ENCODE assay signal across 13 mouse cellular contexts in the genomic region with DNA sequence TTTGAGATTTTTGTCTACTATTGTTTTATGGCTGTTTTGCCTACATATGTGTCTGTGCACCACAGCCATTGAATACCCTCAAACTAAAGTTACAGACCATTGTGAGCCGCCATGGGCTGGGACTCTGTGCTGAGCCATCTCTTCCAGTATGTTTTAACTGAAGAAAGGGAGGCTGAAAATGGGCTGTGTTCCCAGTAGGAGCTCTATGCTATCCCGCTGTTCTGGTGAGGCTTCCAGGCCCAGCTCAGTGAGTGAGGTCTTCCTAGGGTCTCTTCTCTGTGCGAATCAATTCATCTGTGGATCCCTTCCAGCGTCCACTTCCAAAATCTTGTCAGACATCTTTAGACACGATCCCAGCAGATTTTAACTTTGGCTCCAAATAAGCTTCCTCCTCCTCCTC.
"Had no signal": no experiment of that assay in that cellular context is flagged by ENCODE, and none has a peak within 500 bp of the region (broad histone marks: within the 10 kb centered on the region; RNA-seq: fewer than 3 reads in every experiment).

No protein-coding gene starts in this region.

- H3K9me3 ChIP-seq: limb, embryonic 12.5 days; liver, embryonic 13.5 days; lung, embryonic 15.5 days; midbrain, embryonic 13.5 days; neural tube, embryonic 15.5 days had no signal

- H3K36me3 ChIP-seq: limb, embryonic 12.5 days; liver, embryonic 13.5 days; lung, embryonic 15.5 days; midbrain, embryonic 13.5 days; neural tube, embryonic 15.5 days had no signal

- DNase-seq: kidney, postnatal 25 days; liver; liver, embryonic 13.5 days; liver, postnatal 0 days; lung, postnatal 14 days; right cerebral cortex, adult 18-20 months; thymus, postnatal 4 days had no signal

- H3K4me1 ChIP-seq: limb, embryonic 12.5 days; liver, embryonic 13.5 days; lung, embryonic 15.5 days; neural tube, embryonic 15.5 days had no signal

- H3K9ac ChIP-seq: limb, embryonic 12.5 days; liver, embryonic 13.5 days; liver, postnatal 0 days; lung, embryonic 15.5 days; midbrain, embryonic 13.5 days; neural tube, embryonic 15.5 days had no signal

- H3K4me2 ChIP-seq: limb, embryonic 12.5 days; liver, embryonic 13.5 days; lung, embryonic 15.5 days; midbrain, embryonic 13.5 days; neural tube, embryonic 15.5 days had no signal

- H3K27me3 ChIP-seq: limb, embryonic 12.5 days; liver, embryonic 13.5 days; lung, embryonic 15.5 days; midbrain, embryonic 13.5 days; neural tube, embryonic 15.5 days had no signal

- H3K4me3 ChIP-seq: limb, embryonic 12.5 days; liver, embryonic 13.5 days; lung, embryonic 15.5 days; midbrain, embryonic 13.5 days; myocyte; neural tube, embryonic 15.5 days had no signal

- H3K27ac ChIP-seq: limb, embryonic 12.5 days; liver, embryonic 13.5 days; lung, embryonic 15.5 days; midbrain, embryonic 13.5 days; neural tube, embryonic 15.5 days; stomach, postnatal 0 days had no signal

- ATAC-seq: liver, postnatal 0 days; midbrain, embryonic 13.5 days had no signal
